Mouse (Mus musculus): ENCODE data around the gene Gm10721.
"Not testable (repeated sequence)": the region's sequence is repeated elsewhere in the genome, so short reads cannot be mapped to it uniquely, and the experiment has no call there.

The Gm10721 gene

DNA sequence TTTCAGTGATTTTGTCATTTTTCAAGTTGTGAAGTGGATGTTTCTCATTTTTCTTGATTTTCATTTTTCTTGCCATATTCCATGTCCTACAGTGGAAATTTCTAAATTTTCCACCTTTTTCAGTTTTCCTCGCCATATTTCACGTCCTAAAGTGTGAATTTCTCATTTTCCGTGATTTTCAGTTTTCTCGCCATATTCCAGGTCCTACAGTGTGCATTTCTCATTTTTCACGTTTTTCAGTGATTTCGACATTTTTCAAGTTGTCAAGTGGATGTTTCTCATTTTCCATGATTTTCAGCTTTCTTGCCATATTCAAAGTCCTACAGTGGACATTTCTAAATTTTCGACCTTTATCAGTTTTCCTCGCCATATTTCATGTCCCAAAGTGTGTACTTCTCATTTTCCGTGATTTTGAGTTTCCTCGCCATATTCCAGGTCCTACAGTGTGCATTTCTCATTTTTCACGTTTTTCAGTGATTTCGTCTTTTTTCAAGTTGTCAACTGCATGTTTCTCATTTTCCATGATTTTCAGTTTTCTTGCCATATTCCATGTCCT, 12.1 kb downstream of the Gm10721 start, which contains the start of gene Gm10717:
TSS of gene Gm10717 (plus strand) at position 506 of the 556 bp plus-strand sequence.
- not testable (repeated sequence) for DNase-seq (ENCODE audit: extremely low read depth, insufficient read length, low spot score)

DNA sequence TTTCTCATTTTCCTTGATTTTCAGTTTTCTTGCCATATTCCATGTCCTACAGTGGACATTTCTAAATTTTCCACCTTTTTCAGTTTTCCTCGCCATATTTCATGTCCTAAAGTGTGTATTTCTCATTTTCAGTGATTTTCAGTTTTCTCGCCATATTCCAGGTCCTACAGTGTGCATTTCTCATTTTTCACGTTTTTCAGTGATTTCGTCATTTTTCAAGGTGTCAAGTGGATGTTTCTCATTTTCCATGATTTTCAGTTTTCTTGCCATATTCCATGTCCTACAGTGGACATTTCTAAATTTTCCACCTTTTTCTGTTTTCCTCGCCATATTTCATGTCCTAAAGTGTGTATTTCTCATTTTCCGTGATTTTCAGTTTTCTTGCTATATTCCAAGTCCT, 12.7 kb downstream of the Gm10721 start:
- not testable (repeated sequence) for DNase-seq (ENCODE audit: extremely low read depth, insufficient read length, low spot score)

DNA sequence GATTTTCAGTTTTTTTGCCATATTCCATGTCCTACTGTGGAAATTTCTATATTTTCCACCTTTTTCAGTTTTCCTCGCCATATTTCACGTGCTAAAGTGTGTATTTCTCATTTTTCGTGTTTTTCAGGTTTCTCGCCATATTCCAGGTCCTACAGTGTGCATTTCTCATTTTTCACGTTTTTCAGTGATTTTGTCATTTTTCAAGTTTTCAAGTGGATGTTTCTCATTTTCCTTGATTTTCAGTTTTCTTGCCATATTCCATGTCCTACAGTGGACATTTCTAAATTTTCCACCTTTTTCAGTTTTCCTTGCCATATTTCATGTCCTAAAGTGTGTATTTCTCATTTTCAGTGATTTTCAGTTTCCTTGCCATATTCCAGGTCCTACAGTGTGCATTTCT, 13.2 kb downstream of the Gm10721 start:
- DNase-seq (ENCODE audit: extremely low read depth, insufficient read length, low spot score) = not testable (repeated sequence)

- DNase-seq (ENCODE audit: extremely low read depth, insufficient read length, low spot score) = not testable (repeated sequence)
Observed at GRCm38 (mm10) chr9:3026741-3027140, 13.8 kb downstream of the Gm10721 start.

GRCm38 (mm10) chr9:3027200-3027599, 14.3 kb downstream of the Gm10721 start:
- peak; percentile 55 for DNase-seq (ENCODE audit: extremely low read depth, insufficient read length, low spot score)

DNA sequence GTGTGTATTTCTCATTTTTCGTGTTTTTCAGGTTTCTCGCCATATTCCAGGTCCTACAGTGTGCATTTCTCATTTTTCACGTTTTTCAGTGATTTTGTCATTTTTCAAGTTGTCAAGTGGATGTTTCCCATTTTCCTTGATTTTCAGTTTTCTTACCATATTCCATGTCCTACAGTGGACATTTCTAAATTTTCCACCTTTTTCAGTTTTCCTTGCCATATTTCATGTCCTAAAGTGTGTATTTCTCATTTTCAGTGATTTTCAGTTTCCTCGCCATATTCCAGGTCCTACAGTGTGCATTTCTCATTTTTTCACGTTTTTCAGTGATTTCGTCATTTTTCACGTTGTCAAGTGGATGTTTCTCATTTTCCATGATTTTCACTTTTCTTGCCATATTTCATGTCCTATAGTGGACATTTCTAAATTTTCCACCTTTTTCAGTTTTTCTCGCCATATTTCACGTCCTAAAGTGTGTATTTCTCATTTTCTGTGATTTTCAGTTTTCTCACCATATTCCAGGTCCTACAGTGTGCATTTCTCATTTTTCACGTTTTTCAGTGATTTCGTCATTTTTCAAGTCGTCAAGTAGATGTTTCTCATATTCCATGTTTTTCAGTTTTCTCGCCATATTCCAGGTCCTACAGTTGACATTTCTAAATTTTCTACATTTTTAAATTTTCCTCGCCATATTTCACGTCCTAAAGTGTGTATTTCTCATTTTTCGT, 16.5 kb downstream of the Gm10721 start:
- not testable (repeated sequence) for DNase-seq (ENCODE audit: extremely low read depth, insufficient read length, low spot score)

DNA sequence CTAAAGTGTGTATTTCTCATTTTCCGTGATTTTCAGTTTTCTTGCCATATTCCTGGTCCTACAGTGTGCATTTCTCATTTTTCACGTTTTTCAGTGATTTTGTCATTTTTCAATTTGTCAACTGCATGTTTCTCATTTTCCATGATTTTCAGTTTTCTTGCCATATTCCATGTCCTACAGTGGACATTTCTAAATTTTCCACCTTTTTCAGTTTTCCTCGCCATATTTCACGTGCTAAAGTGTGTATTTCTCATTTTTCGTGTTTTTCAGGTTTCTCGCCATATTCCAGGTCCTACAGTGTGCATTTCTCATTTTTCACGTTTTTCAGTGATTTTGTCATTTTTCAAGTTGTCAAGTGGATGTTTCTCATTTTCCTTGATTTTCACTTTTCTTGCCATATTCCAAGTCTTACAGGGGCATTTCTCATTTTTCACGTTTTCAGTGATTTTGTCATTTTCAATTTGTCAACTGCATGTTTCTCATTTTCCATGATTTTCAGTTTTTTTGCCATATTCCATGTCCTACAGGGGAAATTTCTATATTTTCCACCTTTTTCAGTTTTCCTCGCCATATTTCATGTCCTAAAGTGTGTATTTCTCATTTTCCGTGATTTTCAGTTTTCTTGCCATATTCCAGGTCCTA, 17.9 kb downstream of the Gm10721 start:
- peak; percentile 74 for DNase-seq (ENCODE audit: extremely low read depth, insufficient read length, low spot score)

DNA sequence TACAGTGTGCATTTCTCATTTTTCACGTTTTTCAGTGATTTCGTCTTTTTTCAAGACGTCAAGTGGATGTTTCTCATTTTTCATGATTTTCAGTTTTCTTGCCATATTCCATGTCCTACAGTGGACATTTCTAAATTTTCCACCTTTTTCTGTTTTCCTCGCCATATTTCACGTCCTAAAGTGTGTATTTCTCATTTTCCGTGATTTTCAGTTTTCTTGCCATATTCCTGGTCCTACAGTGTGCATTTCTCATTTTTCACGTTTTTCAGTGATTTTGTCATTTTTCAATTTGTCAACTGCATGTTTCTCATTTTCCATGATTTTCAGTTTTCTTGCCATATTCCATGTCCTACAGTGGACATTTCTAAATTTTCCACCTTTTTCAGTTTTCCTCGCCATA, 21.4 kb downstream of the Gm10721 start, which contains the start of gene Gm17535:
TSS of gene Gm17535 (plus strand) at position 301 of the 400 bp plus-strand sequence.
- not testable (repeated sequence) for DNase-seq (ENCODE audit: extremely low read depth, insufficient read length, low spot score)

GRCm38 (mm10) chr9:3036577-3036976, 23.6 kb downstream of the Gm10721 start, which contains the start of gene Gm10715:
TSS of gene Gm10715 (plus strand) at chr9:3036877.
- DNase-seq (ENCODE audit: extremely low read depth, insufficient read length, low spot score) = not testable (repeated sequence)

DNA sequence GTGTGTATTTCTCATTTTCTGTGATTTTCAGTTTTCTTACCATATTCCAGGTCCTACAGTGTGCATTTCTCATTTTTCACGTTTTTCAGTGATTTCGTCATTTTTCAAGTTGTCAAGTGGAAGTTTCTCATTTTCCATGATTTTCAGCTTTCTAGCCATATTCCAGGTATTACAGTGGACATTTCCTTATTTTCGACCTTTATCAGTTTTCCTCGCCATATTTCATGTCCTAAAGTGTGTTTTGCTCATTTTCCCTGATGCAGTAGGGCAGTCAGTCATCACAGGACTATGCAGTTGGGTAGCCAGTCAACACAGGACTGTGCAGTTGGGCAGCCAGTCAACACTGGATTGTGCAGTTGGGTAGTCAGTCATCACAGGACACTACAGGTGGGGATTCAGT, 25.2 kb downstream of the Gm10721 start:
- DNase-seq (ENCODE audit: extremely low read depth, insufficient read length, low spot score) = peak; percentile 20

All from 3134 (cell line).